Mouse (Mus musculus): Measurements from ENCODE around the gene Lrrc32. TPM values are rescaled to one million over a fixed set of nuclear protein-coding genes. Genes with fewer than 3 reads are reported as not detected.

Gene Lrrc32
- polyA plus RNA-seq, 1 experiment, result 24.3 TPM

- TF ChIP-seq CTCF (IDR thresholded peaks at IDR 0.05; ENCODE audit: control insufficient read depth, insufficient read depth, low read length) (no peak), POLR2A (IDR thresholded peaks at IDR 0.05; ENCODE audit: borderline replicate concordance, control insufficient read depth, low read depth, low read length) (no peak)
- Histone ChIP-seq H3K4me1 (ENCODE audit: control insufficient read depth, insufficient read depth, low read length) (peaks cover 4% of the 10 kb centered on the region), H3K4me3 (replicated peaks; ENCODE audit: control insufficient read depth, low read depth, low read length) (no peak overlapping the region), H3K27ac (ENCODE audit: control insufficient read depth, insufficient read depth, low read depth, low read length, poor library complexity) (no peak overlapping the region)
- 88% methylated on average over 6 of the region's 6 CpGs for WGBS
These were observed 1.8 kb downstream of the Lrrc32 start for GRCm38 (mm10) chr7:98490911-98491310.

DNA sequence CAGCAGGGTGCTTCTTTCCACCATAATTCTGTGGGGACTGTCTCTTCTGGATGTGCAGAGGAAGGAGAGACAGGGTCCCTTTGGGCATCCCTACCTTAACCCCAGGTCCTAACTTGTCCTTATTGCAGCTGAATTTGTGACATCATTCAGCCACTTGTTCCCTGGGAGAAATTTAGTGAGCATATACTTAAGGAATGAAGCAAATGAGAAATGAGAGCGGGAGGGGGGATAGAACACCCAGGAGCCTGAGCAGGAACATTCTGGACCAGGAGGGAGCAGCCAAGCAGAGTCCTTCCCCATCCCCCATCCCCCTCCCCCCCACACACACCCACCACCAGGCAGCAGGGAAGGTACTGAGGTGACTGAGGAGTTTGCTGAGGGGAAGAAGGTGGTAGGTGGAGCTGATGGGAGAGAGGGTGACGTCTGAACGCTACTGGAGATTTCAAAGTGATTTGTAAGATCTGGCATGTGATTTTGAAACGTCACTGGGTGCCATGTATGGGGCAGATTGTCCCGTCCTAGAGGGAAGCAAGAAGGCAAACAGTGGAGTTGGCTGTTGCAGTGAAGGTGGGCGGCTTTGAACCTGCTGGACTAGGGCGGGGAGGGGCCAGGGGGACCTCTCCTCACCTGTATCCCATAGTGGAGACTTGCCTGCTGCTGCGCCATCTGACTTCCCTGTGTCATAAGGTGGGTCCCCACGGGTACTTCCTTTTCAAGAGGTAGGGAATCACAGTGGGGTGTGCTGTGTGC is 2.5 kb downstream of the Lrrc32 start:
- no peak overlapping the region for H3K4me3 ChIP-seq (replicated peaks; ENCODE audit: control insufficient read depth, low read depth, low read length)
- H3K4me1 ChIP-seq (ENCODE audit: control insufficient read depth, insufficient read depth, low read length), result peaks cover 2% of the 10 kb centered on the region
- TF ChIP-seq POLR2A (IDR thresholded peaks at IDR 0.05; ENCODE audit: borderline replicate concordance, control insufficient read depth, low read depth, low read length), result no peak
- no peak overlapping the region for H3K27ac ChIP-seq (ENCODE audit: control insufficient read depth, insufficient read depth, low read depth, low read length, poor library complexity)
- WGBS, result 59% methylated on average over 9 of the region's 9 CpGs

- WGBS, result 75% methylated on average over 5 of the region's 5 CpGs
- no peak overlapping the region for H3K4me3 ChIP-seq (replicated peaks; ENCODE audit: control insufficient read depth, low read depth, low read length)
These were observed 3.2 kb downstream of the Lrrc32 start for GRCm38 (mm10) chr7:98492331-98492730.

DNA sequence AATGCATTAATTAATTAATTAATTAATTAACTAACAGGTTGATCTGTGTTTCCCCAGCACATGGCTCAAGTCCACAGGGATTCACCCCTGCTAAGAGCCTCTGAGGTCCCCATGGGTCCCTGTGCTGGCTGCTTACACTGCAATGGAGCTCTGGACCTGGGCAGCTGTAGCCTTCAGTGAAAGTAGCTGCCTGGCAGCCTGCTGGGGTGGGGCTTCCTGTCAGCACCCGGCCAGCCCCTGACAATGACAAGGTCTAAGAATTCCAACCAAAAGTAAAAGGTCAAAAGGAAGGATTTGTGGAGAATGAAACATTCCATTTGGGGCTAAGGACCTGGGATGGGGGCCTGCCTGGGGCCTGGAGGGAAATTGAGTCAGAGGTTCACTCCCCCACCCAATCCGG is 4.2 kb downstream of the Lrrc32 start:
- TF ChIP-seq POLR2A (IDR thresholded peaks at IDR 0.05; ENCODE audit: borderline replicate concordance, control insufficient read depth, low read depth, low read length) (no peak), CTCF (IDR thresholded peaks at IDR 0.05; ENCODE audit: control insufficient read depth, insufficient read depth, low read length) (no peak)
- Histone ChIP-seq H3K4me3 (replicated peaks; ENCODE audit: control insufficient read depth, low read depth, low read length) (no peak overlapping the region), H3K4me1 (ENCODE audit: control insufficient read depth, insufficient read depth, low read length) (peaks cover 2% of the 10 kb centered on the region), H3K27ac (ENCODE audit: control insufficient read depth, insufficient read depth, low read depth, low read length, poor library complexity) (no peak overlapping the region)
- 48% methylated on average over 2 of the region's 2 CpGs for WGBS

More at GRCm38 (mm10) chr7:98492331-98492730, 3.2 kb downstream of the Lrrc32 start:
- Histone ChIP-seq H3K27ac (ENCODE audit: control insufficient read depth, insufficient read depth, low read depth, low read length, poor library complexity) (no peak overlapping the region), H3K4me1 (ENCODE audit: control insufficient read depth, insufficient read depth, low read length) (peaks cover 2% of the 10 kb centered on the region)
- TF ChIP-seq CTCF (IDR thresholded peaks at IDR 0.05; ENCODE audit: control insufficient read depth, insufficient read depth, low read length), result no peak
- no peak for TF ChIP-seq POLR2A (IDR thresholded peaks at IDR 0.05; ENCODE audit: borderline replicate concordance, control insufficient read depth, low read depth, low read length)

- no peak for TF ChIP-seq POLR2A (IDR thresholded peaks at IDR 0.05; ENCODE audit: borderline replicate concordance, control insufficient read depth, low read depth, low read length)
- TF ChIP-seq CTCF (IDR thresholded peaks at IDR 0.05; ENCODE audit: control insufficient read depth, insufficient read depth, low read length), result no peak
- Histone ChIP-seq H3K4me3 (replicated peaks; ENCODE audit: control insufficient read depth, low read depth, low read length) (no peak overlapping the region), H3K4me1 (ENCODE audit: control insufficient read depth, insufficient read depth, low read length) (no peaks in the 10 kb centered on the region; the same call in 1 of the 2 replicates), H3K27ac (ENCODE audit: control insufficient read depth, insufficient read depth, low read depth, low read length, poor library complexity) (no peak overlapping the region)
- WGBS, result 24% methylated on average over 18 of the region's 18 CpGs
These were observed 4.9 kb downstream of the Lrrc32 start for GRCm38 (mm10) chr7:98493901-98494480.

DNA sequence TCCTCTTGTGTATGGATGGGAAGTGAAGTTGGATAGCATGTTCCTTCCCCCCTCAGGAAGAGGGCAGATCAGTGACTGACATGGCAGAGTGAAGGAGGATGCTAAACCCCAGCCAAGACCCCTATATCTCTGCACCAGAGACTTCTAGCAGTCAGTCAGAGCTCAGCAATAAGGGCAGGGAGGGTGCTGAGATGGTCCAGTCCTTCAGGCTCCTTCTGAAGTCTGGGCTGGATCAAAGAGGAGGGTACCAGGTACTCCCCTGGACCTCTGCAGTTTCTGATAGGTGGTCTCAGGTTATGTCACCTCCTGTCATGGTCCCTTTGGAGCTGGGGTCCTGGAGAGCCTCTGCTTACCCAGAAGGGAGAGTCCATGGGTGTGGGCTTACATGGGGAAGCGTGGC is 6.5 kb downstream of the Lrrc32 start:
- no peaks in the 10 kb centered on the region; the same call in 1 of the 2 replicates for H3K4me1 ChIP-seq (ENCODE audit: control insufficient read depth, insufficient read depth, low read length)
- TF ChIP-seq POLR2A (IDR thresholded peaks at IDR 0.05; ENCODE audit: borderline replicate concordance, control insufficient read depth, low read depth, low read length) (no peak), CTCF (IDR thresholded peaks at IDR 0.05; ENCODE audit: control insufficient read depth, insufficient read depth, low read length) (no peak)
- 58% methylated on average over 1 of the region's 1 CpGs for WGBS
- no peak overlapping the region for H3K4me3 ChIP-seq (replicated peaks; ENCODE audit: control insufficient read depth, low read depth, low read length)
- no peak overlapping the region for H3K27ac ChIP-seq (ENCODE audit: control insufficient read depth, insufficient read depth, low read depth, low read length, poor library complexity)

GRCm38 (mm10) chr7:98497451-98497850 is 8.4 kb downstream of the Lrrc32 start:
- TF ChIP-seq CTCF (IDR thresholded peaks at IDR 0.05; ENCODE audit: control insufficient read depth, insufficient read depth, low read length), result no peak
- TF ChIP-seq POLR2A (IDR thresholded peaks at IDR 0.05; ENCODE audit: borderline replicate concordance, control insufficient read depth, low read depth, low read length), result no peak

GRCm38 (mm10) chr7:98498101-98498500 is 9.0 kb downstream of the Lrrc32 start:
- 86% methylated on average over 12 of the region's 12 CpGs for whole genome bisulfite sequencing
- Histone ChIP-seq H3K4me1 (ENCODE audit: control insufficient read depth, insufficient read depth, low read length) (no peaks in the 10 kb centered on the region; the same call in 1 of the 2 replicates), H3K27ac (ENCODE audit: control insufficient read depth, insufficient read depth, low read depth, low read length, poor library complexity) (no peak overlapping the region), H3K4me3 (replicated peaks; ENCODE audit: control insufficient read depth, low read depth, low read length) (no peak overlapping the region)
- TF ChIP-seq CTCF (IDR thresholded peaks at IDR 0.05; ENCODE audit: control insufficient read depth, insufficient read depth, low read length) (no peak), POLR2A (IDR thresholded peaks at IDR 0.05; ENCODE audit: borderline replicate concordance, control insufficient read depth, low read depth, low read length) (no peak)

More at GRCm38 (mm10) chr7:98497451-98497850, 8.4 kb downstream of the Lrrc32 start:
- no peak overlapping the region for H3K4me3 ChIP-seq (replicated peaks; ENCODE audit: control insufficient read depth, low read depth, low read length)
- H3K27ac ChIP-seq (ENCODE audit: control insufficient read depth, insufficient read depth, low read depth, low read length, poor library complexity), result no peak overlapping the region
- no peaks in the 10 kb centered on the region; the same call in 1 of the 2 replicates for H3K4me1 ChIP-seq (ENCODE audit: control insufficient read depth, insufficient read depth, low read length)
- WGBS, result 66% methylated on average over 5 of the region's 5 CpGs

Data from bone marrow, adult 2 months (tissue).